Mouse (Mus musculus): ENCODE results near the gene Fam107b. TPM values are rescaled to one million over a fixed set of nuclear protein-coding genes. Genes with fewer than 3 reads are reported as not detected.
A peak's percentile ranks its signal among the peaks of the same experiment; 100 is the strongest.

Gene Fam107b
- total RNA-seq, 2 experiments from 2014 or later: 18.6 to 18.8 TPM

GRCm38 (mm10) chr2:3765957-3766783 lies 195.9 kb downstream of the Fam107b start:
- no peak for DNase-seq (ENCODE audit: extremely low spot score in 1 of 2, low spot score in 1 of 2)

DNA sequence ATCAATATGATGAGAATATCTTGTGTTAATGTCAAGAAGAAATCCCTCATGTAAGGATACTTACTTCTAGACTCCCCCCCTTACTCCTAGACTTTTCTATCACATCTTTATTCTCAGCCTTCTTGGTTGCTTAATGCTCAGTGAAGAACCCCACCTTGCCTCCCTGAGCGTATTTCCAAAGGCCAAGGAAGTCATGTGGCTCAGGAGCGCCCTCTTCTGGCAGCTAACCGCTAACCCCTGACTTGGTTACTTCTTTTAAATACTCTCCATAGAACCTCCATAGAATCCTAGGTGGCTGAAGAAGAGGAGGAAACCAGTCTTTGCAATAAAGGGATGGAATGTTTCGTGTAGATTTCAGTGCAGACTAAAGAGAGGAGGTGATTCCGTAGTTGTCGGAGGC lies 199.0 kb downstream of the Fam107b start:
- peak; percentile 49 to 85 for DNase-seq (ENCODE audit: extremely low spot score in 1 of 2, low spot score in 1 of 2)

GRCm38 (mm10) chr2:3769786-3770318 lies 199.6 kb downstream of the Fam107b start:
- DNase-seq (ENCODE audit: extremely low spot score in 1 of 2, low spot score in 1 of 2): no peak

- DNase-seq (ENCODE audit: extremely low spot score in 1 of 2, low spot score in 1 of 2): no peak
These were observed 200.1 kb downstream of the Fam107b start for GRCm38 (mm10) chr2:3770383-3770782.

GRCm38 (mm10) chr2:3771483-3771882 lies 201.2 kb downstream of the Fam107b start:
- DNase-seq (ENCODE audit: extremely low spot score in 1 of 2, low spot score in 1 of 2): no peak

DNA sequence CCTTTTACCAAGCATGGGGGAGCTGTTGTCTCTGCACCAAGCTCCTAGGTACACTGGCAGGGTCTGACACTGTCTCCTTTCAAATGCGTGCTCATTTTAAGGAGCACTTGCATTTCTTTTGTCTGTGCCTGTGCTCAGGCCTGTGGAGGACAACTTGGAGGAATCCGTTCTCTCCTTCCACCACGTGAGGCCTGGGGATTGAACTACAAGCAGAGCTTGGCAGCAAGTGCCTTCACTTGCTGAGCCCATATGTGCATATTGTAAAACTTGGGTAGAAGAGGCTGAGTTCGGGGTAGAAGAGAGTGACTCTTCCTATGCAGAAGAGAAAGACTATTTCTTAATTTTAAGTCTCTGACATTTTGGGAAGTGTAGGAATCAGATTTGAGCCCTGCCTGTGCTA lies 202.8 kb downstream of the Fam107b start:
- DNase-seq (ENCODE audit: extremely low spot score in 1 of 2, low spot score in 1 of 2): no peak

DNA sequence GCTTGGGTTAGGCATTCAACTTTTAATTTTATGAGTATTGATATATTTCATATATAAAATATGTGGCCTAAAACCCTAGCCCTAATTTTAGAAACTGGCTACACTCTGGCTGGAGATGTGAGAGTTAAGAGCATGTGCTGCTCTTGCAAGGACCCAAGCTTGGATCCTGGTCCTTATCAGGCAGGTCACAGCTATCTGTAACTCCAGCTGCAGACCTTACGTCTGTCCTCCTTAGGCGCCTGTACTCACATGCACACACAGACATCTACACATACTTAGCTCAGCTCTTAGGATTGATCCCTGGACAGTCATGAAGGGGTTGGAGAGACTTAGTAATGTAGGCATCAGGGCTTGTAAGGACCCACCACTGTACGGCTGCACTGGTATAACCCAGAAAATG lies 205.3 kb downstream of the Fam107b start:
- no peak for DNase-seq (ENCODE audit: extremely low spot score in 1 of 2, low spot score in 1 of 2)

DNA sequence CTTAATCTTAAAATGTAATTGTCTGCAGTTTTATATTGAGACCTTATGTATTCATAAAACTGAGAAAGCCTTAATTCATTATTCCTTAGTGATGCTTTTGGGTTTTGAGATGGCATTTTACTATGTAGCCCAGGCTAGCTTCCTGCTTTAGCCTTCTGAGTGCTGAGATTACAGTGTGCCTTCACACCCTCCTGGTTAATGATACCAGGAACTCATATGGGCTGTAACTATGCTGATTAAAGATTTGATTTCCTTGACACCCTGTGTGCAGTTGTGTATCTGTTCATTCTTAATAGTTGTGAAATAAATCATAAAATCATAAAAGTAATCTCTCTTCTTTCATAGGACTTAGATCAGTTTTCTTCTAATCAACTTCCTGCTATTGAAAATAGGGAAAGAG lies 205.8 kb downstream of the Fam107b start:
- no peak for DNase-seq (ENCODE audit: extremely low spot score in 1 of 2, low spot score in 1 of 2)

- DNase-seq (ENCODE audit: extremely low spot score in 1 of 2, low spot score in 1 of 2): no peak
These were observed 207.4 kb downstream of the Fam107b start for GRCm38 (mm10) chr2:3777696-3778095.

DNA sequence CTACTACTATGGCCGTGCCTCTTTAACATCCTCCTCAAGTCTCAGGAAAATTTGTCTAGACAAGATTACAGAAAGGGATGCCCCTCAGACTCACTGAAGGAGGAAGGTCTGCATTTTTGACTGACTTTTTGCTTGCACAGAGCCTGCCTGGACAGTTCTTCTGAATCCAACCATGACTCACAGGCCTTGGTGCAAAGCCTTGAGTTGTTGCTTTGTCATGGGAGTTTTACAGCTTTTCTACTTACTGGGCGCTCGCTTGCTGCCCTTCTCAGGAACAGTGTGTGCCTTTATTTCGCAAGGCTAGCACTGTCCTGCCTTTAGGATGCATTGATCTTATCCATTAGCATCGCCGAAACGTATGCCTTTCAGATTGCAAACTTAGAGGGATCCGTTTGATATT lies 215.3 kb downstream of the Fam107b start:
- no peak for DNase-seq (ENCODE audit: extremely low spot score in 1 of 2, low spot score in 1 of 2)

GRCm38 (mm10) chr2:3787752-3788423 lies 217.6 kb downstream of the Fam107b start:
- DNase-seq (ENCODE audit: extremely low spot score in 1 of 2, low spot score in 1 of 2): no peak

DNA sequence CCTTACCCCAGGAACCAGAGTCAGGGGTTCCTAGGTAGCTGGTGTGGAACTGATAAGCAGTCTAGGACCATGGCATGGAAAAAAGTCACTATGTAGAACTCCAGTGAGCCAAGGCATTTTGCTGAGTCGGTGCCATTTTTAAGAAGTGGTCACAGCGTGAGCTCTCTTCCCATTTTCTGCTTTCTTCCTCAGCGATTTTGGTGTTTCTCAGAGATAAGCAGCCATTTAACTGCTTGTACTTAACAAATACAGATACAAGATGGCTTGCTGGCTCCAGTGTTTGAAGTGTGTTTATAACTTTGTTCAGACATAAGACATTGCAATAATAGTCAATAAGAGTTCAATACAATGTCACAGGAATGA lies 218.1 kb downstream of the Fam107b start:
- DNase-seq (ENCODE audit: extremely low spot score in 1 of 2, low spot score in 1 of 2): no peak

GRCm38 (mm10) chr2:3796543-3796942 lies 226.3 kb downstream of the Fam107b start:
- DNase-seq (ENCODE audit: extremely low spot score in 1 of 2, low spot score in 1 of 2): no peak

- peak; percentile 29 to 57 for DNase-seq (ENCODE audit: extremely low spot score in 1 of 2, low spot score in 1 of 2)
These were observed 229.7 kb downstream of the Fam107b start for GRCm38 (mm10) chr2:3799767-3800554.

DNA sequence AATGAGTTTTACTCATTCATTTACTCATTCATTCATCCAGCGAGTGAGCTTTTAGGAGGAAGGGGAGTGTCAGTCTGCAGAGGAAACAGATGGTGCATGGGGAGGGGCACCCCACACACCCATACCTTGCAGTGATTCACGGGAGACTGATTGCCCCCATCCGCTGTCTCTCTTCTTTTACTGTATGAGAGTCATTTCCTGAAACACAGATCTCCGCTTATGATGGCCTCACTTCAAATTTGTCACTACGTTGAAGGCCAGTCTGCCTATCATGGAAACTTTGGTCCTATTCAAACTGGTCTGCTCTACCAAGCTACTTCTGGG lies 230.2 kb downstream of the Fam107b start:
- no peak for DNase-seq (ENCODE audit: extremely low spot score in 1 of 2, low spot score in 1 of 2)

- no peak for DNase-seq (ENCODE audit: extremely low spot score in 1 of 2, low spot score in 1 of 2)
These were observed 235.5 kb downstream of the Fam107b start for GRCm38 (mm10) chr2:3805742-3806141.

GRCm38 (mm10) chr2:3810321-3810720 lies 240.0 kb downstream of the Fam107b start:
- no peak for DNase-seq (ENCODE audit: extremely low spot score in 1 of 2, low spot score in 1 of 2)

DNA sequence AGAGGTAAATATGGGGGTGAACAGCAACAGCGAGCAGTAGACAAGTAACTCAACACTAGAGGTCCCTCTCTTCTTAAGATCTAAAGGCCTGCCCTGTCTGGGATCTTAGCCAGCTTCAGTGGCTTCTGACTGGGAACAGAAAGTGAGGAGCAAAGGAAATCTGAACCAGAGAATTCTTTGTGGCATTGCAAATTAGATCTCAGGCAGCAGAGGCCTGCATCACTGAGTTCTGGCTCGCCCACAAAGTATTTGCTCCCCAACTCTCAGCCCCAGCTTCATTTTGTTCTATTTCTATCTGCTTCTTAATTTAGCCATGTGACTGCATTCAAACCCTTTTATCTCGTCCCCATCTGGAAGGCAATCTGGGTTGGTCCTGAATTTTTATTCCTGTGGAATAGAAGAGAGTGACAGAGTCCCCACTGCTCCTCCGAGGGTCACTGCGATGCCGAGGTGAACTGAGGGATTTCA lies 245.9 kb downstream of the Fam107b start:
- peak; percentile 37 to 42 for DNase-seq (ENCODE audit: extremely low spot score in 1 of 2, low spot score in 1 of 2)

GRCm38 (mm10) chr2:3817626-3818025 lies 247.3 kb downstream of the Fam107b start:
- no peak for DNase-seq (ENCODE audit: extremely low spot score in 1 of 2, low spot score in 1 of 2)

DNA sequence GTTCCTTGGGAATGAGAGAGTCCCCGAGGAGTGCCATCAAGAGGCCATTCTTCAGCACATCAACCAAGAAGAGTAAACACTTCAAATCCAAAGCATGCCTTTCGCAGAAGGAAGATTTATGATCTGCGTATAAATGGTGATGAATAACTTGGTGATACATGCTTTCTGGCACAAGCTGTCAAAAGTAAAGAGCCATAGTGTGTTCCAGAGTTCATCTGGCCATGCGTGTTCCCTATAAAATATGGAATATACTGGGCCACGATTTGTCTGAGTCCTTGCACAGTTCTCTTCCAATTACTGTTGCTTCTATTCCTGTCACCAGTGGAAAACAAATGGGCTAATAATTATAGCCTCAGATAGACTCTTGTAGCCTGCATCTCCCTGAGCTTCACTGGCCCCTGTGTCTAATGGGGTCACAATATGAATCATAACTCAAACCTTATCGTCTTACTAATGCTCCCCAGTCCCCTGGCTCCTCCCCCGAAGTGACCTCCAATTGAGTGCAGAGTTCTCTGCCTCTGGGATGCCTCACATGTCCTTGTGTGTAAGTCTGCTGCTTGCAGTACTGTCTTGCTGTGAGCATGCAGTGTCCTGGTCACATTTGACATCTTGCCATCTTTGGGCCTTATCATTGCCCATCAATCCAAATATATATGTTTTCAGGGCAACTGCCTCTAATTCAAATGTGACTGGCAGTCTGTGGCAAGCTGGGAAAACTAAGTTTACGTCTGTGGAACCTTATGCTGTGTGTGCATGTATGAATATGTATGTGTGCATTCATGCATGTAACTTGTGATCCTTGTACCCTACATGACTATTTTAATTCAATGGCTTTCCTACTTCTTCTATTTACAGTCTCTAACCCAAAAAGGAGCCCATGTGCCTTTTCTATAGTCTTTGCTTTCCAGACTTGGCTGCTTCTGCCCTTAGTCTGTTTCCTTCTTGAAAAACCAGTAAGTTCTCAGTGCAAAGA lies 252.5 kb downstream of the Fam107b start:
- no peak for DNase-seq (ENCODE audit: extremely low spot score in 1 of 2, low spot score in 1 of 2)

Measured in layer of hippocampus, postnatal 25 days (tissue).